Mouse (Mus musculus) heart, postnatal 0 days (tissue): ENCODE data around the gene Kdm5a. TPM values are rescaled to one million over a fixed set of nuclear protein-coding genes. Genes with fewer than 3 reads are reported as not detected.

Source experiments
- ATAC-seq: fragments of 200-750 bp; cut with Nextera tagmentation; 2 replicates; pipeline ENCODE4 v1.8.0; 2017; ENCODE audit warnings: low read depth, moderate number of reproducible peaks, moderate library complexity; ENCODE audit not compliant: insufficient read depth
- DNase-seq: peaks from one replicate; pipeline ENCODE4 v3.0.0-alpha.2; 2016; ENCODE audit warnings: low spot score
- H3K27ac ChIP-seq: fragments of 300-500 bp; sonication (generic); 2 replicates; pipeline ENCODE4 v1.5.1; 2014; ENCODE audit warnings: low read depth, mild to moderate bottlenecking
- H3K27me3 ChIP-seq: fragments of 300-500 bp; sonication (generic); 2 replicates; pipeline ENCODE4 v1.6.1; 2014; ENCODE audit warnings: low read length, mixed read lengths; ENCODE audit not compliant: control insufficient read depth, insufficient read depth
- H3K36me3 ChIP-seq: fragments of 300-500 bp; sonication (generic); replicated peaks from 2 replicates; pipeline ENCODE4 v1.6.1; 2014; ENCODE audit warnings: low read length, mixed read lengths; ENCODE audit not compliant: control insufficient read depth, insufficient read depth
- H3K4me1 ChIP-seq: fragments of 300-500 bp; sonication (generic); 2 replicates; pipeline ENCODE4 v1.6.1; 2014; ENCODE audit warnings: antibody characterized with exemption; ENCODE audit not compliant: control insufficient read depth, insufficient read depth
- H3K4me2 ChIP-seq: fragments of 300-500 bp; sonication (generic); 2 replicates; pipeline ENCODE4 v1.6.1; 2014; ENCODE audit warnings: low read depth, mild to moderate bottlenecking, low read length, moderate library complexity
- H3K4me3 ChIP-seq: fragments of 300-500 bp; sonication (generic); 2 replicates; pipeline ENCODE4 v1.5.1; 2014; ENCODE audit warnings: low read depth, low read length
- H3K9ac ChIP-seq: fragments of 300-500 bp; sonication (generic); replicated peaks from 2 replicates; pipeline ENCODE4 v1.6.1; 2014; ENCODE audit warnings: low read depth, low read length, mixed read lengths
- H3K9me3 ChIP-seq: fragments of 300-500 bp; sonication (generic); replicated peaks from 2 replicates; pipeline ENCODE4 v1.6.1; 2016; ENCODE audit warnings: low read length; ENCODE audit not compliant: control insufficient read depth
- CTCF ChIP-seq: IDR thresholded peaks from 2 replicates; pipeline ENCODE4 v1.5.1; 2016; ENCODE audit warnings: antibody characterized with exemption, control low read depth, low read depth
- EP300 ChIP-seq: IDR thresholded peaks from 2 replicates; pipeline ENCODE4 v1.6.1; 2016; ENCODE audit warnings: antibody characterized with exemption, low read depth
- WGBS: fragments of 180-500 bp; shearing (Covaris S2); extraction: QIAGEN DNeasy Blood & Tissue Kit; methylation state at CpG from one replicate; pipeline ENCODE4 v1.1.7; 2014; 5-methylcytosine and 5-hydroxymethylcytosine counted together
- polyA plus RNA-seq: library from polyadenylated mRNA; unstranded; fragments of >200 nt; fragmentation: Nextera tagmentation; extraction: Ambion mirVana; gene quantifications from 2 replicates; pipeline ENCODE4 v1.2.1, GENCODE M21; 2015
- total RNA-seq: library from RNA; depleted of rRNA; stranded (reverse); fragments of >200 nt; gene quantifications from 2 replicates; pipeline ENCODE4 v1.2.3, GENCODE M21; 2014; ENCODE audit warnings: low replicate concordance

Gene Kdm5a
- total and polyA plus RNA-seq, 2 experiments from 2014 or later = 21.5 to 34.6 TPM

DNA sequence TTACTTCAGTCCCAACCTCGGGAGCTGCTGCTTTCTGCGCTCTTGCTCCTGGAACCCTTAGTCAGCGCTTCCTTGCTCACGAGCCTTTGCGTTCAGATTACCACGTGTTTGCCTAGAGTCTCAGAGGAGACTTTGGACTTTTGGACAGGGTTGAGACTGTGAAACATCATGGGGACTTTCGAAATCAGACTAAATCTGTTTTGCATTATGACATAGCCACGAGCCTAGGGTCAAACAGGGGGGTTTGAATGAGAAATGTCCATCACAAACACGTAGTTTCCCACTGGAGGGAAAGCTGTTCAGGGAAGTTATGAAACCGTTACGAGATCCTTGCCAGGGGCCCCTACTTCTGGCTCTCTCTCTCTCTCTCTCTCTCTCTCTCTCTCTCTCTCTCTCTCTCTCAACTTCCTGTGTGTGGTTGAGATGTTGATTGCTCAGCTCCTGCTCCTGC is 90.7 kb downstream of the Kdm5a start:
- ATAC-seq = no peak
- no peak overlapping the region for H3K4me2 ChIP-seq
- no peak overlapping the region for H3K27ac ChIP-seq
- DNase-seq = no peak
- H3K27me3 ChIP-seq = no peaks in the 10 kb centered on the region
- no peak overlapping the region for H3K4me3 ChIP-seq
- no peak overlapping the region for H3K9ac ChIP-seq
- no peaks in the 10 kb centered on the region for H3K36me3 ChIP-seq
- H3K9me3 ChIP-seq = no peaks in the 10 kb centered on the region
- no peak for TF ChIP-seq CTCF
- TF ChIP-seq EP300 = no peak
- 52% methylated on average over 11 of the region's 11 CpGs for WGBS
- H3K4me1 ChIP-seq = no peaks in the 10 kb centered on the region

DNA sequence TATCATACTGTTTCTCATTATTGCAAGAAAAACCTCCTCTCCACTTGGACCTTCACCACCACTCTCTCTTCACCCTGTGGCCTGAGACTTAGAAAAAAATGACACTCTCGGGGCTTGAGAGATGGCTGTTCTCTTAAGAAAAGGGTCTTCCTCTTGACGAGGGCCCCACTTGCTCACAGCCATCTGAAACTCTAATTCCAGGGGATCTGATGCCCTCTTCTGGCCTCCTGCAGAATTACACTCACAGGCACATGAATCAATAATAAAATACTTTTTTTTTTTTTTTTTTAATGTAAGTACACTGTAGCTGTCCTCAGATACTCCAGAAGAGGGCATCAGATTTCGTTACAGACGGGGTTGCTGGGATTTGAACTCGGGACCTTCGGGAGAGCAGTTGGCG is 93.2 kb downstream of the Kdm5a start:
- ATAC-seq (no peak), DNase-seq (no peak)
- Histone ChIP-seq H3K4me3 (no peak overlapping the region), H3K9ac (no peak overlapping the region), H3K27ac (no peak overlapping the region), H3K36me3 (no peaks in the 10 kb centered on the region), H3K9me3 (no peaks in the 10 kb centered on the region), H3K4me1 (no peaks in the 10 kb centered on the region), H3K27me3 (peaks cover 11% of the 10 kb centered on the region), H3K4me2 (no peak overlapping the region)
- TF ChIP-seq CTCF = 0 out of 2 replicates have a peak, but pooled peaks have one; percentile 24
- no peak for TF ChIP-seq EP300
- 64% methylated on average over 7 of the region's 7 CpGs for WGBS

DNA sequence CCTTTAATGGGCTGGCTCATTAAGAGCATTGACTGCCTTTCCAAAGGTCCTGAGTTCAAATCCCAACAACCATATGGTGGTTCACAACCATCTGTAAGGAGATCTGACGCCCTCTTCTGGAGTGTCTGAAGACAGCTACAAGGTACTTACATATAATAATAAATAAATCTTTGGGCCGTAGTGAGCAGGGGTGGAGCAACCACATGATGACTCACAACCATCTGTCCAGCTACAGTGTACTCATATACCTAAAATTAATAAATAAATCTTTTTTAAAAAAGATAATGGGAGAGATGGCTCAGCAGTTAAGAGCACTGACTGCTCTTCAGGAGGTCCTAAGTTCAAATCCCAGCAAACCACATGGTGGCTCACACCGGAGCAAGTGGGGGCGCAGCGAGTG is 93.8 kb downstream of the Kdm5a start:
- H3K36me3 ChIP-seq = no peaks in the 10 kb centered on the region
- H3K4me3 ChIP-seq = no peak overlapping the region
- H3K9ac ChIP-seq = no peak overlapping the region
- H3K4me2 ChIP-seq = no peak overlapping the region
- H3K27ac ChIP-seq = no peak overlapping the region
- DNase-seq = no peak
- 84% methylated on average over 5 of the region's 5 CpGs for WGBS
- no peaks in the 10 kb centered on the region for H3K9me3 ChIP-seq
- no peaks in the 10 kb centered on the region for H3K4me1 ChIP-seq
- TF ChIP-seq EP300 = no peak
- no peak for TF ChIP-seq CTCF
- peaks cover 16% of the 10 kb centered on the region for H3K27me3 ChIP-seq
- no peak for ATAC-seq

DNA sequence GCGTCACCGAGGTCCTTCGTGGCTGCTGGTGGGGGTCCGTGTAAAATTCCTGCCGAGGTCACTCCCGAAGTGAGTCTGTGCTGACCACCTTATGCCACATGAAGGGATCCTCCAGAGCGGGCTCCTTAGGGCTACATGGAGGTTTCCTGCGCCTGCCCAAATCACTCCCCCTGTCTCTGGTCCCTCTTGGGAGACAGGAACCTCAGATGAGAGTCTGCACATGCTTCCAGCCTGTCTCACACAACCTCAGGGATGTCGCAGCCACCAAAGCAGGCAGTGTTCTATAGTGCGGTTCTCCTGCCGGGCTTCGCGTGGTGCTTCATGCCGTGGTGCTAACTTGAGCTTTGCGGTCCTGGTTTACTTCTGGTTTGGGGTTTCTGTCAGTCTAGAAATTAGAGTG is 97.3 kb downstream of the Kdm5a start:
- no peak overlapping the region for H3K4me3 ChIP-seq
- peaks cover 36% of the 10 kb centered on the region for H3K27me3 ChIP-seq
- ATAC-seq (no peak), DNase-seq (no peak)
- H3K4me2 ChIP-seq = no peak overlapping the region
- no peak for TF ChIP-seq CTCF
- TF ChIP-seq EP300 = no peak
- no peaks in the 10 kb centered on the region; the same call in 1 of the 2 replicates for H3K4me1 ChIP-seq
- H3K9me3 ChIP-seq = no peaks in the 10 kb centered on the region
- H3K36me3 ChIP-seq = no peaks in the 10 kb centered on the region
- H3K27ac ChIP-seq = no peak overlapping the region
- 57% methylated on average over 15 of the region's 15 CpGs for WGBS
- no peak overlapping the region for H3K9ac ChIP-seq

DNA sequence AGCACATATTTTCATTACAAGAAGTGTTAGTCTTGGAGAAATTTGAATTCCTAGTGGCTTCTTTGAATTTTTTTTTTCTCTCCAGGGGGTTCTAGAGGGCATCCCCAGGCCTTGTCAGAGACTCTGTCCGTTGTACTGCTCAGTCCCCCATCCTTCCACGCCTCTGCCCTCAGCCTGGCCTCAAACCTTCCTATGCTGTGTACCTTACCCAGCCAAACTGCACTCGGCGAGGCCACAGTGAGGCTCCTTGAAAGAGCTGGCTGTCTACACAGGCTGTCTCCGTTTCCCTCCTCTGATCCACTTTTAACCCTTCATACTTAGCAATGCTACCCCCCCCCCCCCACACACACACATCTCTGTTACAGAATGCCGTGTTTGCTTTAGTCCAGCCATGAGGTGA is 98.3 kb downstream of the Kdm5a start:
- Histone ChIP-seq H3K36me3 (no peaks in the 10 kb centered on the region), H3K4me2 (no peak overlapping the region), H3K9me3 (no peaks in the 10 kb centered on the region), H3K27ac (no peak overlapping the region), H3K9ac (no peak overlapping the region), H3K4me3 (no peak overlapping the region), H3K27me3 (peaks cover 36% of the 10 kb centered on the region), H3K4me1 (no peaks in the 10 kb centered on the region; the same call in 1 of the 2 replicates)
- ATAC-seq = no peak
- WGBS = 54% methylated on average over 6 of the region's 6 CpGs
- no peak for DNase-seq
- TF ChIP-seq EP300 (no peak), CTCF (no peak)

DNA sequence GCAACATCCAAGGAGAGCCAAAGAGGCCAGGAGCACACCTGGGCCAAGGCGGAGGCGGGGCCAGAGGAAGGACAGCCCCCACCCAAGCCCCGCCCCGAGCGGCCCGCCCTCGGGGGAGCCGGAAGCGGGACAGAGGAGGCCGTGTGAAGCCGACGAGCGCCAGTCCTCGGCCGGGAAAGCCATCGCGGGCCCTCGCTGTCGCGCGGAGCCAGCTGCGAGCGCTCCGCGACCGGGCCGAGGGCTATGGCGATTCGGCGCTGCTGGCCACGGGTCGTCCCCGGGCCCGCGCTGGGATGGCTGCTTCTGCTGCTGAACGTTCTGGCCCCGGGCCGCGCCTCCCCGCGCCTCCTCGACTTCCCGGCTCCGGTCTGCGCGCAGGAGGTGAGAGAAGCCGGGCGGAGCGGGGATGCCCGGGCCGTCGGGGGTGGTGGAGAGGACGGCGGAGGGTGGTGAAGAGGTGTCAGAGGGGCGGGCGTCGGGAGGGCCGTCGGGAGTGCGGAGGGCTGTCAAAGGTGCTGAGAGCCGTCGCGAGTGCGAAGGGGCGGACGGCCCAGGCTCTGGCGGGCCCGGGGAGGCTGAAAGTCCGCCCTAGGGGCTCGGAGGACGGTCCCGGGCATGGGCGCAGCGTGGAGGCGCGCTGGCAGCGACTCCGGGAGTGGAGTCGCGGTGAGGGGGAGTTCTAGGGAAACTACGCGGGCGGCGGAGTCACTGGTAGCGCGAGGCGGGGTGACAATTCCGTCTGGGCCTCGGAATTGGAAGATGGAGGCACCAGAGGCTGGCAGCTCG is 99.4 kb downstream of the Kdm5a start, which contains the start of gene Il17ra:
TSS of gene Il17ra (plus strand) at position 162 of the 786 bp plus-strand sequence.
- peak; percentile 84 for ATAC-seq
- peak; percentile 36 for DNase-seq
- H3K27me3 ChIP-seq = peaks cover 36% of the 10 kb centered on the region
- no peaks in the 10 kb centered on the region for H3K9me3 ChIP-seq
- H3K27ac ChIP-seq = peak within 1 kb of the TSS; percentile 4; the same call in 1 of the 2 replicates
- H3K9ac ChIP-seq = peak within 1 kb of the TSS; percentile 49
- TF ChIP-seq CTCF (no peak), EP300 (no peak)
- H3K4me2 ChIP-seq = peak within 1 kb of the TSS; percentile 68
- H3K36me3 ChIP-seq = no peaks in the 10 kb centered on the region
- peak within 1 kb of the TSS; percentile 57 for H3K4me3 ChIP-seq
- H3K4me1 ChIP-seq = no peaks in the 10 kb centered on the region; the same call in 1 of the 2 replicates
- WGBS = under 1% methylated on average over 89 of the region's 90 CpGs
